ENCODE assay signal across 9 mouse cellular contexts in genomic region chr8:95352871-95353866, GRCm38 (mm10). TPM values are rescaled to one million over a fixed set of nuclear protein-coding genes. Genes with fewer than 3 reads are reported as not detected.
DNase-seq lines count a peak whose midpoint lies in the region; ATAC-seq and TF ChIP-seq lines count a peak whose summit lies in the region.
"Had no signal": no experiment of that assay in that cellular context is flagged by ENCODE, and none has a peak within 500 bp of the region (broad histone marks: within the 10 kb centered on the region; RNA-seq: fewer than 3 reads in every experiment).

No protein-coding gene starts in this region.

- H3K4me1 ChIP-seq in embryonic facial prominence, embryonic 11.5 days (ENCODE audit: control insufficient read depth, insufficient read depth, low read length), result no peaks in the 10 kb centered on the region
- H3K4me1 ChIP-seq in heart, postnatal 0 days (ENCODE audit: control insufficient read depth, insufficient read depth), result peaks cover 68% of the 10 kb centered on the region
- H3K4me1 ChIP-seq in limb, embryonic 11.5 days (ENCODE audit: control insufficient read depth, insufficient read depth, low read length), result 0 out of 2 replicates have a peak, but pooled peaks cover 6% of the 10 kb centered on the region
- peaks cover 44% of the 10 kb centered on the region for H3K4me1 ChIP-seq in midbrain, embryonic 13.5 days (replicated peaks)

- peaks cover 4% of the 10 kb centered on the region; the same call in 1 of the 2 replicates for H3K27me3 ChIP-seq in embryonic facial prominence, embryonic 11.5 days (ENCODE audit: control insufficient read depth, insufficient read depth, low read length)
- H3K27me3 ChIP-seq in heart, postnatal 0 days (ENCODE audit: control insufficient read depth, insufficient read depth, low read length), result no peaks in the 10 kb centered on the region
- peaks cover 3% of the 10 kb centered on the region for H3K27me3 ChIP-seq in limb, embryonic 11.5 days (ENCODE audit: control insufficient read depth, insufficient read depth, low read length)
- peaks cover 6% of the 10 kb centered on the region; the same call in 1 of the 2 replicates for H3K27me3 ChIP-seq in midbrain, embryonic 13.5 days

- TF ChIP-seq EP300 in heart, postnatal 0 days (IDR thresholded peaks at IDR 0.05; ENCODE audit: low read depth), result no peak

- H3K9ac ChIP-seq in embryonic facial prominence, embryonic 11.5 days (replicated peaks; ENCODE audit: low read length), result peak overlapping the region; percentile 88
- H3K9ac ChIP-seq in heart, postnatal 0 days (replicated peaks; ENCODE audit: low read depth, low read length), result peak overlapping the region; percentile 92
- H3K9ac ChIP-seq in limb, embryonic 11.5 days (ENCODE audit: low read length), result peak overlapping the region; percentile 82
- peak overlapping the region; percentile 94 for H3K9ac ChIP-seq in midbrain, embryonic 13.5 days (replicated peaks)

- peak overlapping the region; percentile 98 for H3K4me2 ChIP-seq in embryonic facial prominence, embryonic 11.5 days (ENCODE audit: low read depth, low read length)
- peak overlapping the region; percentile 76 for H3K4me2 ChIP-seq in heart, postnatal 0 days (ENCODE audit: low read depth, low read length)
- peak overlapping the region; percentile 94 for H3K4me2 ChIP-seq in limb, embryonic 11.5 days (ENCODE audit: low read depth, severe bottlenecking)
- H3K4me2 ChIP-seq in midbrain, embryonic 13.5 days (replicated peaks), result peak overlapping the region; percentile 65

- no peak for TF ChIP-seq CTCF in heart, postnatal 0 days (IDR thresholded peaks at IDR 0.05; ENCODE audit: low read depth)

- ATAC-seq in embryonic facial prominence, embryonic 11.5 days (replicated peaks; ENCODE audit: insufficient number of reproducible peaks, low FRiP score, low TSS enrichment, low read depth), result peak; percentile 37
- peak; percentile 35 for ATAC-seq in heart, postnatal 0 days (ENCODE audit: insufficient read depth, low read depth)
- peak; percentile 32 for ATAC-seq in limb, embryonic 11.5 days (ENCODE audit: insufficient number of reproducible peaks, low FRiP score, low TSS enrichment, low read depth)
- ATAC-seq in midbrain, embryonic 13.5 days, result peak; percentile 68
- ATAC-seq in CD4-positive, CD25-positive, alpha-beta regulatory T cell, adult 4 months, result no peak

- DNase-seq in gastrocnemius, adult 18-20 months (ENCODE audit: low spot score), result peak; percentile 24
- DNase-seq in gastrocnemius, postnatal 25 days, result no peak
- peak; percentile 41 to 42 for DNase-seq in adrenal gland, adult 18-20 months (ENCODE audit: low spot score in 2 of 2)
- peak; percentile 70 for DNase-seq in embryonic facial prominence, embryonic 11.5 days (ENCODE audit: low spot score)
- no peak for DNase-seq in heart, postnatal 0 days (ENCODE audit: low spot score)
- DNase-seq in limb, embryonic 11.5 days (ENCODE audit: low spot score), result peak; percentile 73

- no peaks in the 10 kb centered on the region for H3K36me3 ChIP-seq in embryonic facial prominence, embryonic 11.5 days (replicated peaks; ENCODE audit: control insufficient read depth, insufficient read depth, low read depth, low read length)
- H3K36me3 ChIP-seq in heart, postnatal 0 days (replicated peaks; ENCODE audit: control insufficient read depth, insufficient read depth, low read length), result no peaks in the 10 kb centered on the region; the same call in 1 of the 2 replicates
- no peaks in the 10 kb centered on the region for H3K36me3 ChIP-seq in limb, embryonic 11.5 days (ENCODE audit: control insufficient read depth, insufficient read depth, low read length)
- no peaks in the 10 kb centered on the region for H3K36me3 ChIP-seq in midbrain, embryonic 13.5 days

- H3K9me3 ChIP-seq in embryonic facial prominence, embryonic 11.5 days (replicated peaks; ENCODE audit: control insufficient read depth, low read length), result no peaks in the 10 kb centered on the region
- H3K9me3 ChIP-seq in heart, postnatal 0 days (replicated peaks; ENCODE audit: control insufficient read depth, low read length), result no peaks in the 10 kb centered on the region
- H3K9me3 ChIP-seq in limb, embryonic 11.5 days (ENCODE audit: control insufficient read depth, low read length), result no peaks in the 10 kb centered on the region
- no peaks in the 10 kb centered on the region for H3K9me3 ChIP-seq in midbrain, embryonic 13.5 days

- peak overlapping the region; percentile 81 for H3K4me3 ChIP-seq in embryonic facial prominence, embryonic 11.5 days (ENCODE audit: low read depth, low read length)
- peak overlapping the region; percentile 83 for H3K4me3 ChIP-seq in heart, postnatal 0 days (ENCODE audit: low read depth, low read length)
- H3K4me3 ChIP-seq in limb, embryonic 11.5 days (ENCODE audit: low read depth, low read length), result peak overlapping the region; percentile 68
- peak overlapping the region; percentile 88 for H3K4me3 ChIP-seq in midbrain, embryonic 13.5 days (replicated peaks)

- H3K27ac ChIP-seq in embryonic facial prominence, embryonic 11.5 days (replicated peaks; ENCODE audit: low read depth, low read length), result peak overlapping the region; percentile 72; the same call in 1 of the 2 replicates
- H3K27ac ChIP-seq in heart, postnatal 0 days (ENCODE audit: low read depth), result peak overlapping the region; percentile 92
- no peak overlapping the region for H3K27ac ChIP-seq in limb, embryonic 11.5 days (replicated peaks; ENCODE audit: low read depth, low read length)
- peak overlapping the region; percentile 92 for H3K27ac ChIP-seq in midbrain, embryonic 13.5 days

- 2% methylated on average over 61 of the region's 62 CpGs for WGBS in embryonic facial prominence, embryonic 11.5 days
- WGBS in heart, postnatal 0 days, result 2% methylated on average over 62 of the region's 62 CpGs
- WGBS in limb, embryonic 11.5 days, result 1% methylated on average over 62 of the region's 62 CpGs
- WGBS in midbrain, embryonic 13.5 days, result 2% methylated on average over 62 of the region's 62 CpGs

RNA-seq across cellular contexts. Expression of gene Mmp15, which starts 1.1 kb away (rescaled TPM):
- 10 to 100 TPM; 16.8 to 17.8 TPM for total RNA-seq in gastrocnemius, adult 18-20 months (2021)
- total RNA-seq in gastrocnemius, postnatal 25 days (2021), result 10 to 100 TPM; 15.4 to 18.0 TPM
- total RNA-seq in adrenal gland, adult 18-20 months (2021), result 1 to 10 TPM; 5.6 to 8.9 TPM
- 8.9 and 9.9 TPM in 2 replicates for polyA plus RNA-seq in embryonic facial prominence, embryonic 11.5 days (2014; fragmentation: Nextera tagmentation; extraction: Ambion mirVana)
- total RNA-seq in heart, postnatal 0 days (2014; rRNA removed; ENCODE audit: low replicate concordance), result 132 and 171 TPM in 2 replicates
- polyA plus RNA-seq in heart, postnatal 0 days (2015; fragmentation: Nextera tagmentation; extraction: Ambion mirVana), result 30.1 and 32.9 TPM in 2 replicates
- 9.6 and 11.0 TPM in 2 replicates for polyA plus RNA-seq in limb, embryonic 11.5 days (2014; fragmentation: Nextera tagmentation; extraction: Ambion mirVana)
- polyA plus RNA-seq in midbrain, embryonic 13.5 days (2015; fragmentation: Nextera tagmentation; extraction: Ambion mirVana), result 12.1 and 15.3 TPM in 2 replicates
- 1 to 10 TPM; 2.1 to 3.6 TPM for polyA plus RNA-seq in CD4-positive, CD25-positive, alpha-beta regulatory T cell, adult 4 months (2017; shearing (Covaris generic))

RNA-seq across cellular contexts. Expression of gene Usb1, which starts 21.1 kb away (rescaled TPM):
- 1 to 10 TPM; 4.8 to 5.7 TPM for total RNA-seq in gastrocnemius, adult 18-20 months (2021)
- total RNA-seq in gastrocnemius, postnatal 25 days (2021), result 1 to 10 TPM; 5.1 TPM
- 10 to 100 TPM; 11.6 to 11.9 TPM for total RNA-seq in adrenal gland, adult 18-20 months (2021)
- polyA plus RNA-seq in embryonic facial prominence, embryonic 11.5 days (2014; fragmentation: Nextera tagmentation; extraction: Ambion mirVana), result 36.5 and 37.6 TPM in 2 replicates
- total RNA-seq in heart, postnatal 0 days (2014; rRNA removed; ENCODE audit: low replicate concordance), result 37.3 and 49.0 TPM in 2 replicates
- 28.8 and 29.6 TPM in 2 replicates for polyA plus RNA-seq in heart, postnatal 0 days (2015; fragmentation: Nextera tagmentation; extraction: Ambion mirVana)
- polyA plus RNA-seq in limb, embryonic 11.5 days (2014; fragmentation: Nextera tagmentation; extraction: Ambion mirVana), result 37.0 and 43.0 TPM in 2 replicates
- 34.4 and 36.9 TPM in 2 replicates for polyA plus RNA-seq in midbrain, embryonic 13.5 days (2015; fragmentation: Nextera tagmentation; extraction: Ambion mirVana)
- polyA plus RNA-seq in CD4-positive, CD25-positive, alpha-beta regulatory T cell, adult 4 months (2017; shearing (Covaris generic)), result 10 to 100 TPM; 57.2 to 69.8 TPM

RNA-seq across cellular contexts. Expression of gene Zfp319, which starts 21.4 kb away (rescaled TPM):
- total RNA-seq in gastrocnemius, adult 18-20 months (2021), result 1 to 10 TPM; 2.8 to 3.2 TPM
- total RNA-seq in gastrocnemius, postnatal 25 days (2021), result 1 to 10 TPM; 3.3 to 3.4 TPM
- total RNA-seq in adrenal gland, adult 18-20 months (2021), result 10 to 100 TPM in 1 of 2 experiments, 1 to 10 TPM in 1; 9.4 to 11.0 TPM
- 6.6 and 7.2 TPM in 2 replicates for polyA plus RNA-seq in embryonic facial prominence, embryonic 11.5 days (2014; fragmentation: Nextera tagmentation; extraction: Ambion mirVana)
- total RNA-seq in heart, postnatal 0 days (2014; rRNA removed; ENCODE audit: low replicate concordance), result 7.0 and 7.8 TPM in 2 replicates
- 3.0 and 3.6 TPM in 2 replicates for polyA plus RNA-seq in heart, postnatal 0 days (2015; fragmentation: Nextera tagmentation; extraction: Ambion mirVana)
- 7.7 and 8.6 TPM in 2 replicates for polyA plus RNA-seq in limb, embryonic 11.5 days (2014; fragmentation: Nextera tagmentation; extraction: Ambion mirVana)
- polyA plus RNA-seq in midbrain, embryonic 13.5 days (2015; fragmentation: Nextera tagmentation; extraction: Ambion mirVana), result 18.3 and 19.5 TPM in 2 replicates
- polyA plus RNA-seq in CD4-positive, CD25-positive, alpha-beta regulatory T cell, adult 4 months (2017; shearing (Covaris generic)), result 1 to 10 TPM; 3.7 to 5.0 TPM

RNA-seq across cellular contexts. Expression of gene Tepp, which starts 42.8 kb away (rescaled TPM):
- not detected for total RNA-seq in gastrocnemius, adult 18-20 months (2021)
- total RNA-seq in gastrocnemius, postnatal 25 days (2021), result not detected
- total RNA-seq in adrenal gland, adult 18-20 months (2021), result 1 to 10 TPM in 1 of 2 experiments, under 1 TPM in 1; 0.64 to 1.3 TPM
- not detected in 2 replicates for polyA plus RNA-seq in embryonic facial prominence, embryonic 11.5 days (2014; fragmentation: Nextera tagmentation; extraction: Ambion mirVana)
- not detected in 2 replicates for total RNA-seq in heart, postnatal 0 days (2014; rRNA removed; ENCODE audit: low replicate concordance)
- polyA plus RNA-seq in heart, postnatal 0 days (2015; fragmentation: Nextera tagmentation; extraction: Ambion mirVana), result not detected in 2 replicates
- polyA plus RNA-seq in limb, embryonic 11.5 days (2014; fragmentation: Nextera tagmentation; extraction: Ambion mirVana), result 0.27 TPM in 1 of 2 replicates, not detected in the other
- 0.70 TPM in 1 of 2 replicates, not detected in the other for polyA plus RNA-seq in midbrain, embryonic 13.5 days (2015; fragmentation: Nextera tagmentation; extraction: Ambion mirVana)
- polyA plus RNA-seq in CD4-positive, CD25-positive, alpha-beta regulatory T cell, adult 4 months (2017; shearing (Covaris generic)), result not detected
- total RNA-seq: gastrocnemius, postnatal 36 days had no signal

RNA-seq across cellular contexts. Expression of gene Cngb1, which starts 46.8 kb away (rescaled TPM):
- total RNA-seq in gastrocnemius, adult 18-20 months (2021), result under 1 TPM; 0.05 to 0.07 TPM
- under 1 TPM; 0.48 to 0.49 TPM for total RNA-seq in gastrocnemius, postnatal 25 days (2021)
- total RNA-seq in adrenal gland, adult 18-20 months (2021), result under 1 TPM; 0.20 to 0.22 TPM
- polyA plus RNA-seq in embryonic facial prominence, embryonic 11.5 days (2014; fragmentation: Nextera tagmentation; extraction: Ambion mirVana), result 0.10 and 0.32 TPM in 2 replicates
- not detected in 2 replicates for total RNA-seq in heart, postnatal 0 days (2014; rRNA removed; ENCODE audit: low replicate concordance)
- polyA plus RNA-seq in heart, postnatal 0 days (2015; fragmentation: Nextera tagmentation; extraction: Ambion mirVana), result 1.1 and 1.4 TPM in 2 replicates
- not detected in 2 replicates for polyA plus RNA-seq in limb, embryonic 11.5 days (2014; fragmentation: Nextera tagmentation; extraction: Ambion mirVana)
- polyA plus RNA-seq in midbrain, embryonic 13.5 days (2015; fragmentation: Nextera tagmentation; extraction: Ambion mirVana), result 0.37 and 0.54 TPM in 2 replicates
- under 1 TPM in 1 of 2 experiments, not detected in 1; 0.62 TPM for polyA plus RNA-seq in CD4-positive, CD25-positive, alpha-beta regulatory T cell, adult 4 months (2017; shearing (Covaris generic))

Comparison
In these comparisons a context has a peak if more than half of its experiments do, and no peak if none do; other contexts are left out.
1. DNase-seq: peak in gastrocnemius, adult 18-20 months (single experiment), adrenal gland, adult 18-20 months (2 of 2), embryonic facial prominence, embryonic 11.5 days (single experiment) and limb, embryonic 11.5 days (single experiment); none in gastrocnemius, postnatal 25 days (single experiment) and heart, postnatal 0 days (single experiment).
2. Peak in every context shown above with its lines, with median percentiles within 50 percentile points of each other: H3K4me2 ChIP-seq, H3K4me3 ChIP-seq and H3K9ac ChIP-seq.